Mouse (Mus musculus) liver, postnatal 0 days (tissue): ENCODE data around the gene Gm10260. TPM values are rescaled to one million over a fixed set of nuclear protein-coding genes. Genes with fewer than 3 reads are reported as not detected.
A peak's percentile ranks its signal among the peaks of the same experiment; 100 is the strongest.

Source experiments
- ATAC-seq: fragments of 200-750 bp; cut with Nextera tagmentation; 2 replicates; pipeline ENCODE4 v1.8.0; 2017; ENCODE audit warnings: mild to moderate bottlenecking, moderate library complexity
- DNase-seq: peaks from one replicate; pipeline ENCODE4 v3.0.0-alpha.2; 2016
- H3K27ac ChIP-seq: fragments of 300-500 bp; sonication (generic); 2 replicates; pipeline ENCODE4 v1.5.1; 2014; ENCODE audit warnings: antibody characterized with exemption, moderate library complexity, mild to moderate bottlenecking, low read depth
- H3K27me3 ChIP-seq: fragments of 300-500 bp; sonication (generic); 2 replicates; pipeline ENCODE4 v1.6.1; 2014; ENCODE audit warnings: low read length, control low read depth, mixed read lengths; ENCODE audit not compliant: insufficient read depth
- H3K36me3 ChIP-seq: fragments of 300-500 bp; sonication (generic); replicated peaks from 2 replicates; pipeline ENCODE4 v1.6.1; 2014; ENCODE audit warnings: mild to moderate bottlenecking, control low read depth, low read length, moderate library complexity, mixed read lengths; ENCODE audit not compliant: insufficient read depth
- H3K4me1 ChIP-seq: fragments of 300-500 bp; sonication (generic); 2 replicates; pipeline ENCODE4 v1.6.1; 2014; ENCODE audit warnings: antibody characterized with exemption, mild to moderate bottlenecking, control low read depth; ENCODE audit not compliant: insufficient read depth
- H3K4me2 ChIP-seq: fragments of 300-500 bp; sonication (generic); 2 replicates; pipeline ENCODE4 v1.6.1; 2014; ENCODE audit warnings: low read depth, mild to moderate bottlenecking, low read length, moderate library complexity, mixed read lengths
- H3K4me3 ChIP-seq: fragments of 300-500 bp; sonication (generic); 2 replicates; pipeline ENCODE4 v1.5.1; 2014; ENCODE audit warnings: low read depth, low read length
- H3K9ac ChIP-seq: fragments of 300-500 bp; sonication (generic); replicated peaks from 2 replicates; pipeline ENCODE4 v1.6.1; 2014; ENCODE audit warnings: mild to moderate bottlenecking, moderate library complexity
- H3K9me3 ChIP-seq: fragments of 300-500 bp; sonication (generic); 2 replicates; pipeline ENCODE4 v1.6.1; 2016; ENCODE audit warnings: mild to moderate bottlenecking, control low read depth, low read length, mixed read lengths
- CTCF ChIP-seq: sonication (generic); IDR thresholded peaks from 2 replicates; pipeline ENCODE4 v1.5.1; 2016; ENCODE audit warnings: antibody characterized with exemption, low read depth
- EP300 ChIP-seq: IDR thresholded peaks from 2 replicates; pipeline ENCODE4 v1.6.1; 2016; ENCODE audit warnings: antibody characterized with exemption, low read depth, mild to moderate bottlenecking
- WGBS: fragments of 180-500 bp; shearing (Covaris S2); extraction: QIAGEN DNeasy Blood & Tissue Kit; methylation state at CpG from one replicate; pipeline ENCODE4 v1.1.7; 2014; ENCODE audit not compliant: insufficient replicate concordance; 5-methylcytosine and 5-hydroxymethylcytosine counted together
- polyA plus RNA-seq: library from polyadenylated mRNA; unstranded; fragments of >200 nt; fragmentation: Nextera tagmentation; extraction: Ambion mirVana; gene quantifications from 2 replicates; pipeline ENCODE4 v1.2.1, GENCODE M21; 2015

Gm10260 gene
- 5.5 and 5.6 TPM in 2 replicates for polyA plus RNA-seq

- Histone ChIP-seq H3K4me2 (no peak within 1 kb of the TSS), H3K9ac (no peak within 1 kb of the TSS), H3K27ac (no peak within 1 kb of the TSS), H3K4me3 (no peak within 1 kb of the TSS), H3K9me3 (no peaks in the 10 kb centered on the region), H3K36me3 (no peaks in the 10 kb centered on the region), H3K4me1 (peaks cover 10% of the 10 kb centered on the region), H3K27me3 (no peaks in the 10 kb centered on the region)
- no peak for DNase-seq
- 92% methylated on average over 10 of the region's 11 CpGs for WGBS
- TF ChIP-seq EP300 (no peak), CTCF (no peak)
- ATAC-seq = no peak
Measured at GRCm38 (mm10) chr13:97760532-97760931, at the start of gene Gm10260. Gene Gm10260 (minus strand): TSS chr13:97760632.

- no peaks in the 10 kb centered on the region for H3K27me3 ChIP-seq
- no peaks in the 10 kb centered on the region for H3K36me3 ChIP-seq
- H3K27ac ChIP-seq = no peak overlapping the region
- H3K4me2 ChIP-seq = no peak overlapping the region
- H3K4me1 ChIP-seq = no peaks in the 10 kb centered on the region
- no peaks in the 10 kb centered on the region for H3K9me3 ChIP-seq
- TF ChIP-seq CTCF = no peak
- TF ChIP-seq EP300 = no peak
- ATAC-seq (no peak), DNase-seq (peak; percentile 2)
- 75% methylated on average over 4 of the region's 4 CpGs for WGBS
- no peak overlapping the region for H3K9ac ChIP-seq
- H3K4me3 ChIP-seq = no peak overlapping the region
Measured at GRCm38 (mm10) chr13:97809828-97810227, 49.4 kb upstream of the Gm10260 start.

- H3K27me3 ChIP-seq = no peaks in the 10 kb centered on the region
- TF ChIP-seq EP300 (no peak), CTCF (no peak)
Measured at GRCm38 (mm10) chr13:97805907-97806306, 45.5 kb upstream of the Gm10260 start.

GRCm38 (mm10) chr13:97802386-97802785 is 42.0 kb upstream of the Gm10260 start:
- H3K27ac ChIP-seq = no peak overlapping the region
- H3K27me3 ChIP-seq = no peaks in the 10 kb centered on the region
- no peaks in the 10 kb centered on the region for H3K4me1 ChIP-seq
- no peak overlapping the region for H3K4me3 ChIP-seq
- H3K36me3 ChIP-seq = no peaks in the 10 kb centered on the region
- TF ChIP-seq CTCF = no peak
- TF ChIP-seq EP300 = no peak
- 72% methylated on average over 4 of the region's 4 CpGs for WGBS
- DNase-seq (peak; percentile 9), ATAC-seq (no peak)
- H3K9ac ChIP-seq = no peak overlapping the region
- H3K9me3 ChIP-seq = no peaks in the 10 kb centered on the region
- no peak overlapping the region for H3K4me2 ChIP-seq

More at GRCm38 (mm10) chr13:97805907-97806306, 45.5 kb upstream of the Gm10260 start:
- ATAC-seq (no peak), DNase-seq (peak; percentile 8)
- Histone ChIP-seq H3K9me3 (no peaks in the 10 kb centered on the region), H3K4me3 (no peak overlapping the region), H3K4me2 (no peak overlapping the region), H3K36me3 (no peaks in the 10 kb centered on the region), H3K9ac (no peak overlapping the region), H3K27ac (no peak overlapping the region), H3K4me1 (no peaks in the 10 kb centered on the region)
- WGBS = 82% methylated on average over 9 of the region's 9 CpGs

GRCm38 (mm10) chr13:97797462-97797861 is 37.0 kb upstream of the Gm10260 start:
- peak; percentile 5 for DNase-seq
- Histone ChIP-seq H3K9me3 (no peaks in the 10 kb centered on the region), H3K4me3 (no peak overlapping the region), H3K4me1 (0 out of 2 replicates have a peak, but pooled peaks cover 4% of the 10 kb centered on the region), H3K9ac (no peak overlapping the region), H3K27ac (no peak overlapping the region), H3K4me2 (no peak overlapping the region), H3K27me3 (no peaks in the 10 kb centered on the region), H3K36me3 (no peaks in the 10 kb centered on the region)
- TF ChIP-seq EP300 = no peak
- TF ChIP-seq CTCF = no peak
- WGBS = 71% methylated on average over 5 of the region's 5 CpGs
- ATAC-seq = no peak

- Histone ChIP-seq H3K9ac (no peak overlapping the region), H3K36me3 (no peaks in the 10 kb centered on the region), H3K27ac (no peak overlapping the region), H3K27me3 (no peaks in the 10 kb centered on the region), H3K9me3 (no peaks in the 10 kb centered on the region), H3K4me1 (0 out of 2 replicates have a peak, but pooled peaks cover 4% of the 10 kb centered on the region), H3K4me3 (no peak overlapping the region), H3K4me2 (no peak overlapping the region)
- peak; percentile 3 for DNase-seq
- ATAC-seq = no peak
- TF ChIP-seq EP300 = no peak
- TF ChIP-seq CTCF = no peak
- WGBS = 29% methylated on average over 1 of the region's 1 CpGs
Measured at GRCm38 (mm10) chr13:97794780-97795179, 34.3 kb upstream of the Gm10260 start.

- H3K27me3 ChIP-seq = no peaks in the 10 kb centered on the region
- 0 out of 2 replicates have a peak, but pooled peaks cover 4% of the 10 kb centered on the region for H3K4me1 ChIP-seq
- TF ChIP-seq EP300 = no peak
- TF ChIP-seq CTCF = no peak
- H3K4me3 ChIP-seq = no peak overlapping the region
- no peak overlapping the region for H3K27ac ChIP-seq
- WGBS = 52% methylated on average over 1 of the region's 1 CpGs
- DNase-seq (peak; percentile 13), ATAC-seq (peak; percentile 38; the same call in 1 of the 2 replicates)
- no peak overlapping the region for H3K4me2 ChIP-seq
- H3K36me3 ChIP-seq = no peaks in the 10 kb centered on the region
- H3K9me3 ChIP-seq = no peaks in the 10 kb centered on the region
- no peak overlapping the region for H3K9ac ChIP-seq
Measured at GRCm38 (mm10) chr13:97793932-97794331, 33.5 kb upstream of the Gm10260 start.
